Mouse (Mus musculus) stomach, embryonic 15.5 days (tissue): ENCODE measurements around the gene Ccdc63. TPM values are rescaled to one million over a fixed set of nuclear protein-coding genes. Genes with fewer than 3 reads are reported as not detected.
"Not testable (repeated sequence)": the region's sequence is repeated elsewhere in the genome, so short reads cannot be mapped to it uniquely, and the experiment has no call there.

Experiments used
- ATAC-seq: fragments of 200-750 bp; cut with Nextera tagmentation; 2 replicates; pipeline ENCODE4 v1.8.0; 2017; ENCODE audit warnings: low read depth, moderate number of reproducible peaks, moderate TSS enrichment; ENCODE audit not compliant: insufficient read depth, low FRiP score
- H3K27ac ChIP-seq: fragments of 300-500 bp; sonication (generic); 2 replicates; pipeline ENCODE4 v1.5.1; 2015; ENCODE audit warnings: mild to moderate bottlenecking, inconsistent platforms
- H3K27me3 ChIP-seq: fragments of 300-500 bp; sonication (generic); replicated peaks from 2 replicates; pipeline ENCODE4 v1.6.1; 2015; ENCODE audit warnings: inconsistent platforms
- H3K36me3 ChIP-seq: fragments of 300-500 bp; sonication (generic); 2 replicates; pipeline ENCODE4 v1.6.1; 2015; ENCODE audit warnings: inconsistent platforms
- H3K4me1 ChIP-seq: fragments of 300-500 bp; sonication (generic); 2 replicates; pipeline ENCODE4 v1.6.1; 2015; ENCODE audit warnings: inconsistent platforms
- H3K4me2 ChIP-seq: fragments of 300-500 bp; sonication (generic); 2 replicates; pipeline ENCODE4 v1.6.1; 2015; ENCODE audit warnings: mild to moderate bottlenecking, inconsistent platforms
- H3K4me3 ChIP-seq: fragments of 300-500 bp; sonication (generic); replicated peaks from 2 replicates; pipeline ENCODE4 v1.5.1; 2015; ENCODE audit warnings: inconsistent platforms
- H3K9ac ChIP-seq: fragments of 300-500 bp; sonication (generic); 2 replicates; pipeline ENCODE4 v1.6.1; 2015; ENCODE audit warnings: inconsistent platforms
- H3K9me3 ChIP-seq: fragments of 300-500 bp; sonication (generic); 2 replicates; pipeline ENCODE4 v1.6.1; 2016; ENCODE audit warnings: inconsistent platforms
- WGBS: fragments of 180-500 bp; shearing (Covaris S2); methylation state at CpG from one replicate; pipeline ENCODE4 v1.1.7; 2015; 5-methylcytosine and 5-hydroxymethylcytosine counted together
- polyA plus RNA-seq: library from polyadenylated mRNA; unstranded; fragments of >200 nt; fragmentation: Nextera tagmentation; extraction: Ambion mirVana; gene quantifications from 2 replicates; pipeline ENCODE4 v1.2.1, GENCODE M21; 2015

Gene Ccdc63
- polyA plus RNA-seq, 1 experiment from 2014 or later = not detected

DNA sequence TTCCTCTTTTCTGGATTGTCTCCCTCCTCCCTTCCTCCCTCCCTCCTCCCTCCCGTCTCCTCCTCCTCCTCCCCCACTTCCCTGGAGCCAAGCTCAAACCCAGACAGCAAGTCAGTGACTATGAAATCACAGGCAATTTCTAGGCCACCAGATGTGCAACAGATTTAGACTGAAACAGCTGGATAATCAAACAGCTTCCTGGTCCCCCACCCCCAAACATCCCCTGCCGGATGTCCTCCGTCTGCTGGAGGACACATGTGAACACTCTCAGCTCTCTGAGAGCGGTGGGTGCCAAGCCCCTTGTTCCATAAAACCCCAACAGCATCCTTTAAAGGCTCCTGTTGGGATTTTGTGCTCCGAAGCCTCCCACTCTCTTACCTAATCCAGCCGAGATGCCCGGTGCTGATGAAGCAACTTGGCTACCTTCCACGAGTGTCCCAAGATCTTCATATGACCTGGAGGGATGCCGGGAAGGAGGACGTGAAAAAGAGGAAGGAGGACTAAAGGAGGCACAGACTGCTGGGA, 5.5 kb upstream of the Ccdc63 start:
- Histone ChIP-seq H3K4me2 (peak overlapping the region; percentile 51), H3K4me1 (peaks cover 12% of the 10 kb centered on the region), H3K4me3 (no peak overlapping the region), H3K27me3 (no peaks in the 10 kb centered on the region), H3K36me3 (no peaks in the 10 kb centered on the region), H3K9me3 (no peaks in the 10 kb centered on the region), H3K27ac (peak overlapping the region; percentile 90), H3K9ac (no peak overlapping the region)
- 37% methylated on average over 10 of the region's 10 CpGs for WGBS
- peak; percentile 9; the same call in 1 of the 2 replicates for ATAC-seq

DNA sequence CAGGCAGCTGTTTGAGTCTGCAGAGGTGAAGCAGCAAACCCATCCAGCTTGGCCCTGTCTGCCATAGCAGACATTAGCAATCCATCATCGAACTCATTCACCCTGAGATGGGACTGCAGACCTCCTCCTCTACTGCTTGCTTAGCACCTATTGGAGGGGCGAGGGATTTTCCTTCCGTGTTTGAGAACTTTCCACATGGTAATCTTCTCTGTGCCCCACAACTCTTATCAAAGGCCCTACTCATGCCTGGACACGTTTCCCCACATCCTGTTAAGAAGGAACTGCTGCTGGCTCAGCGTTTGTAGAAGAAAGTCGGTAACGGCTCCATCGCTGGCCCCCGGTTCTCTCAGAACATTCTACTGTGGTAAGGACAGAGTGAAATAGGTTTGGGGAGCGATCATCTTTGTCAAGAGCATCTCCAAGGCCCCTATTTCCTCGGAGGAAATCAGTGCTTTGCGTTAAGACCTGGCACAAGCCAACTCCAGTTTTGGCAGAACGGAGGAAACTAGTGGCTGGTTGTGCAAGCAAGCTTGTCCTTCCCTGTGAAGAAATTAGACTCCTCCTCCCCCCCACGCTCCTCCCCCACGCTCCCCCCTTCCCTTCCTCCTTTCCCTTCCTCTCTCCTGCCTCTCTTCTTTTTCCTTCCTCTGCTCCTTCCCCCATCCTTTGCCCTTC, 4.9 kb upstream of the Ccdc63 start:
- Histone ChIP-seq H3K4me3 (peak overlapping the region; percentile 12; the same call in 1 of the 2 replicates), H3K27me3 (no peaks in the 10 kb centered on the region), H3K4me2 (peak overlapping the region; percentile 51), H3K27ac (peak overlapping the region; percentile 90), H3K4me1 (peaks cover 12% of the 10 kb centered on the region), H3K9me3 (no peaks in the 10 kb centered on the region), H3K36me3 (no peaks in the 10 kb centered on the region), H3K9ac (no peak overlapping the region)
- WGBS = 32% methylated on average over 15 of the region's 15 CpGs
- ATAC-seq = peak; percentile 36; the same call in 1 of the 2 replicates

- no peaks in the 10 kb centered on the region for H3K36me3 ChIP-seq
- H3K4me3 ChIP-seq = no peak overlapping the region
- peaks cover 12% of the 10 kb centered on the region for H3K4me1 ChIP-seq
- H3K4me2 ChIP-seq = no peak overlapping the region
- WGBS = 82% methylated on average over 4 of the region's 4 CpGs
- H3K9ac ChIP-seq = no peak overlapping the region
- H3K9me3 ChIP-seq = no peaks in the 10 kb centered on the region
- H3K27me3 ChIP-seq = no peaks in the 10 kb centered on the region
- peak overlapping the region; percentile 90; the same call in 1 of the 2 replicates for H3K27ac ChIP-seq
- ATAC-seq = no peak
Measured at GRCm38 (mm10) chr5:122144825-122145224, 4.2 kb upstream of the Ccdc63 start.

GRCm38 (mm10) chr5:122143543-122143942, 2.9 kb upstream of the Ccdc63 start:
- H3K27ac ChIP-seq = no peak overlapping the region

GRCm38 (mm10) chr5:122142230-122142992, 1.8 kb upstream of the Ccdc63 start:
- Histone ChIP-seq H3K4me2 (no peak overlapping the region), H3K9ac (no peak overlapping the region), H3K27me3 (no peaks in the 10 kb centered on the region), H3K27ac (no peak overlapping the region), H3K4me1 (peaks cover 12% of the 10 kb centered on the region), H3K4me3 (no peak overlapping the region), H3K9me3 (no peaks in the 10 kb centered on the region), H3K36me3 (no peaks in the 10 kb centered on the region)
- WGBS = 51% methylated on average over 8 of the region's 8 CpGs
- no peak for ATAC-seq

More at GRCm38 (mm10) chr5:122143543-122143942, 2.9 kb upstream of the Ccdc63 start:
- no peaks in the 10 kb centered on the region for H3K36me3 ChIP-seq
- no peaks in the 10 kb centered on the region for H3K9me3 ChIP-seq
- H3K4me3 ChIP-seq = no peak overlapping the region
- H3K9ac ChIP-seq = no peak overlapping the region
- peaks cover 12% of the 10 kb centered on the region for H3K4me1 ChIP-seq
- no peak overlapping the region for H3K4me2 ChIP-seq
- H3K27me3 ChIP-seq = no peaks in the 10 kb centered on the region
- WGBS = 86% methylated on average over 15 of the region's 15 CpGs
- no peak for ATAC-seq

DNA sequence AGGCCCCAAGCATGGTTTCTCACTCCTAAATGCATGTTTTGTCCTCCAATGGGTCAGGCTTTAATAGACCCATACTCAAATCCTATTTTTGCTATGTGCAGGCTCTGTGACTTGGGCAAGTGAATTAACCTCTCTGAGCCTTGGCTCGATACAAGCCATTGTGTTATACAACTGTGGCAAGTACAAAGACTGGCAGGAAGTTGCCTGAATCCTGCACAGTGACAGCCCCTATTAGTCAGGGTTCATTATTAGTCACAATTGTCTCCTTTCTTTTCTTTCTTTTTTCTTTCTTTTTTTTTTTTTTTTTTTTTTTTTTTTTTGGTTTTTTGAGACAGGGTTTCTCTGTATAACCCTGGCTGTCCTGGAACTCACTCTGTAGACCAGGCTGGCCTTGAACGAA, 852 bp downstream of the Ccdc63 start:
- not testable (repeated sequence) for H3K9me3 ChIP-seq, H3K4me3 ChIP-seq, H3K36me3 ChIP-seq, H3K4me2 ChIP-seq, ATAC-seq, H3K9ac ChIP-seq, H3K4me1 ChIP-seq, H3K27ac ChIP-seq, H3K27me3 ChIP-seq
- 74% methylated on average over 2 of the region's 2 CpGs for WGBS

GRCm38 (mm10) chr5:122138856-122139255, 1.8 kb downstream of the Ccdc63 start:
- H3K27me3 ChIP-seq = no peaks in the 10 kb centered on the region
- H3K4me2 ChIP-seq = no peak overlapping the region
- no peaks in the 10 kb centered on the region for H3K9me3 ChIP-seq
- H3K9ac ChIP-seq = no peak overlapping the region
- 0 out of 2 replicates have a peak, but pooled peaks cover 2% of the 10 kb centered on the region for H3K4me1 ChIP-seq
- H3K36me3 ChIP-seq = no peaks in the 10 kb centered on the region
- 72% methylated on average over 15 of the region's 15 CpGs for WGBS
- no peak for ATAC-seq
- no peak overlapping the region for H3K4me3 ChIP-seq
- no peak overlapping the region for H3K27ac ChIP-seq

GRCm38 (mm10) chr5:122136508-122137408, 3.9 kb downstream of the Ccdc63 start:
- ATAC-seq = peak; percentile 51; the same call in 1 of the 2 replicates
- Histone ChIP-seq H3K27me3 (no peaks in the 10 kb centered on the region), H3K9me3 (no peaks in the 10 kb centered on the region), H3K4me3 (no peak overlapping the region), H3K9ac (no peak overlapping the region), H3K4me2 (no peak overlapping the region), H3K4me1 (peaks cover 10% of the 10 kb centered on the region), H3K36me3 (no peaks in the 10 kb centered on the region), H3K27ac (no peak overlapping the region)
- 52% methylated on average over 14 of the region's 14 CpGs for WGBS

DNA sequence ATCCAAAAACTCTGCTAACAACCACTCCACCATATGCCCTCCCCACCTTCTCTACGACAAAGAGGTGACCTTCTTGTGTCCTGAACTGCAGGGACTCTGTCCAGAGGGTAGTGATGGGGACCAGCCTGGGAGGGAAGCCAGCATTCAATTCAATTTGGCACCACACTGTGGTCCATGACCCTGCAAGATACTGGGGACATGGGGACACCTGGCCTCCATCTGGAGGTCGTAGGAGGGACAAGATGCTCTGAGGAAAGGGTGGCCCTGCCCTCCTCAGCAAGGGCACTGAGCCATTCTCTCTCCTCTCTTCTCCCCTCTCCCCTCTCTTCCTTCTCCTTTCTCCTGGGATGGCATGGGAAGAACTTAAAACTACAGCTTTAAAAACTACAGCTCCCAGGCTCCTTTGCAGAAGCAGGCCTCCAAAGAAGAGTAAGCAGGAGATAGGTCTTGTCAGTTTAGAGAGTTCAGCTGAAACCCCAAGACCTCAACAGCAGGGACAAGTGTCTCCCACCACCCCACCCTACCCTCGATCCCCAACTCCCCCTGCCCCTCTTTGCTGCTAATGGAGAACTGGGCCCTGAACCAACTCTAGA, 5.2 kb downstream of the Ccdc63 start:
- Histone ChIP-seq H3K27me3 (no peaks in the 10 kb centered on the region), H3K4me3 (no peak overlapping the region), H3K9ac (no peak overlapping the region), H3K4me2 (no peak overlapping the region), H3K27ac (no peak overlapping the region), H3K9me3 (no peaks in the 10 kb centered on the region), H3K4me1 (peaks cover 13% of the 10 kb centered on the region), H3K36me3 (no peaks in the 10 kb centered on the region)
- WGBS = 75% methylated on average over 3 of the region's 3 CpGs
- ATAC-seq = no peak

GRCm38 (mm10) chr5:122134395-122135289, 6.0 kb downstream of the Ccdc63 start:
- Histone ChIP-seq H3K36me3 (no peaks in the 10 kb centered on the region), H3K9ac (no peak overlapping the region), H3K27me3 (no peaks in the 10 kb centered on the region), H3K27ac (no peak overlapping the region), H3K4me2 (no peak overlapping the region), H3K9me3 (no peaks in the 10 kb centered on the region), H3K4me1 (peaks cover 13% of the 10 kb centered on the region), H3K4me3 (no peak overlapping the region)
- WGBS = 91% methylated on average over 14 of the region's 14 CpGs
- no peak for ATAC-seq
